Mouse (Mus musculus): Measurements from ENCODE around the gene Coro2a. TPM values are rescaled to one million over a fixed set of nuclear protein-coding genes. Genes with fewer than 3 reads are reported as not detected.

Coro2a gene
- total RNA-seq, 2 experiments from 2014 or later = 27.2 to 29.4 TPM

GRCm38 (mm10) chr4:46539167-46539566, 62.8 kb downstream of the Coro2a start:
- intact Hi-C loops (cut with DNase I) = no loop called here
- no peak for DNase-seq (ENCODE audit: low spot score in 2 of 2)

- no peak for DNase-seq (ENCODE audit: low spot score in 2 of 2)
- intact Hi-C loops (cut with DNase I) = no loop called here
These were observed 66.1 kb downstream of the Coro2a start, which contains the start of gene Trim14 for GRCm38 (mm10) chr4:46535840-46536361. Gene Trim14, minus strand, starts transcription at chr4:46536141.

GRCm38 (mm10) chr4:46535094-46535830, 66.7 kb downstream of the Coro2a start:
- DNase-seq (ENCODE audit: low spot score in 2 of 2) = no peak
- intact Hi-C loops (cut with DNase I) = no loop called here

GRCm38 (mm10) chr4:46533934-46534720, 67.9 kb downstream of the Coro2a start:
- no peak for DNase-seq (ENCODE audit: low spot score in 2 of 2)

GRCm38 (mm10) chr4:46532926-46533325, 69.1 kb downstream of the Coro2a start:
- intact Hi-C loops (cut with DNase I) = no loop called here
- no peak for DNase-seq (ENCODE audit: low spot score in 2 of 2)

More at GRCm38 (mm10) chr4:46533934-46534720, 67.9 kb downstream of the Coro2a start:
- intact Hi-C loops (cut with DNase I) = no loop called here

- DNase-seq (ENCODE audit: low spot score in 2 of 2) = no peak
- intact Hi-C loops (cut with DNase I) = no loop called here
These were observed 69.5 kb downstream of the Coro2a start for GRCm38 (mm10) chr4:46532511-46532910.

- no peak for DNase-seq (ENCODE audit: low spot score in 2 of 2)
- intact Hi-C loops (cut with DNase I) = no loop called here
These were observed 72.3 kb downstream of the Coro2a start for GRCm38 (mm10) chr4:46529722-46530121.

GRCm38 (mm10) chr4:46527558-46527926, 74.5 kb downstream of the Coro2a start:
- no peak for DNase-seq (ENCODE audit: low spot score in 2 of 2)
- intact Hi-C loops (cut with DNase I) = no loop called here

GRCm38 (mm10) chr4:46526798-46527557, 75.0 kb downstream of the Coro2a start:
- DNase-seq (ENCODE audit: low spot score in 2 of 2) = no peak
- intact Hi-C loops (cut with DNase I) = no loop called here

GRCm38 (mm10) chr4:46526226-46526625, 75.8 kb downstream of the Coro2a start:
- no peak for DNase-seq (ENCODE audit: low spot score in 2 of 2)
- intact Hi-C loops (cut with DNase I) = no loop called here

GRCm38 (mm10) chr4:46523324-46523723, 78.7 kb downstream of the Coro2a start:
- DNase-seq (ENCODE audit: low spot score in 2 of 2) = no peak

GRCm38 (mm10) chr4:46521457-46521856, 80.5 kb downstream of the Coro2a start:
- intact Hi-C loops (cut with DNase I) = no loop called here
- DNase-seq (ENCODE audit: low spot score in 2 of 2) = no peak

More at GRCm38 (mm10) chr4:46523324-46523723, 78.7 kb downstream of the Coro2a start:
- intact Hi-C loops (cut with DNase I) = no loop called here

GRCm38 (mm10) chr4:46520491-46520890, 81.5 kb downstream of the Coro2a start:
- intact Hi-C loops (cut with DNase I) = no loop called here
- no peak for DNase-seq (ENCODE audit: low spot score in 2 of 2)

GRCm38 (mm10) chr4:46507736-46508460, 94.1 kb downstream of the Coro2a start:
- intact Hi-C loops (cut with DNase I) = loop anchor here (2.0 to 5.0 kb wide), 2 partner anchors 95 to 149 kb away; partner anchors contain the start of gene Coro2a
- DNase-seq (ENCODE audit: low spot score in 2 of 2) = peak; percentile 37 to 56

- peak; percentile 93 to 94 for DNase-seq (ENCODE audit: low spot score in 2 of 2)
- intact Hi-C loops (cut with DNase I) = loop anchor here (5.0 kb wide), 1 partner anchor 150 kb away; no protein-coding TSS in a partner anchor
These were observed 95.0 kb downstream of the Coro2a start for GRCm38 (mm10) chr4:46506801-46507610.

GRCm38 (mm10) chr4:46505361-46506057, 96.5 kb downstream of the Coro2a start:
- intact Hi-C loops (cut with DNase I) = loop anchor here (5.0 kb wide), 1 partner anchor 152 kb away; no protein-coding TSS in a partner anchor
- no peak for DNase-seq (ENCODE audit: low spot score in 2 of 2)

GRCm38 (mm10) chr4:46503881-46504280, 98.1 kb downstream of the Coro2a start:
- intact Hi-C loops (cut with DNase I) = no loop called here
- no peak for DNase-seq (ENCODE audit: low spot score in 2 of 2)
